Mouse (Mus musculus) liver, embryonic 14.5 days (tissue): Measurements from ENCODE around the gene Itgb3bp. TPM values are rescaled to one million over a fixed set of nuclear protein-coding genes. Genes with fewer than 3 reads are reported as not detected.

Source experiments
- ATAC-seq: fragments of 200-750 bp; cut with Nextera tagmentation; 2 replicates; pipeline ENCODE4 v1.8.0; 2017; ENCODE audit warnings: moderate number of reproducible peaks, mild to moderate bottlenecking, moderate library complexity; ENCODE audit not compliant: insufficient read depth
- DNase-seq, 3 experiments: peaks; one replicate each; pipeline ENCODE4 v3.0.0-alpha.2; 2012 to 2013; ENCODE audit warnings: low read depth in 3 of 3, low spot score in 3 of 3
- H3K27ac ChIP-seq: fragments of 300-500 bp; sonication (generic); 2 replicates; pipeline ENCODE4 v1.5.1; 2014; ENCODE audit warnings: moderate library complexity, mild to moderate bottlenecking, control low read depth, inconsistent platforms
- H3K27me3 ChIP-seq: fragments of 300-500 bp; sonication (generic); 2 replicates; pipeline ENCODE4 v1.6.1; 2014; ENCODE audit warnings: mild to moderate bottlenecking, low read length, moderate library complexity; ENCODE audit not compliant: control insufficient read depth, insufficient read depth
- H3K36me3 ChIP-seq: fragments of 300-500 bp; sonication (generic); replicated peaks from 2 replicates; pipeline ENCODE4 v1.6.1; 2014; ENCODE audit warnings: low read depth; ENCODE audit not compliant: control insufficient read depth, insufficient read depth
- H3K4me1 ChIP-seq, 2 experiments: fragments of 200-500 bp in 1 of 2; fragments of 300-500 bp in 1 of 2; sonication (generic) in 1 of 2; replicated peaks; 2 replicates each; pipeline ENCODE4 v1.6.1; 2012 to 2014; ENCODE audit warnings: antibody characterized with exemption in 1 of 2, inconsistent platforms in 1 of 2, low read length in 1 of 2; ENCODE audit not compliant: control insufficient read depth in 2 of 2, insufficient read depth in 2 of 2
- H3K4me2 ChIP-seq: fragments of 300-500 bp; sonication (generic); 2 replicates; pipeline ENCODE4 v1.6.1; 2014; ENCODE audit warnings: low read depth, mild to moderate bottlenecking, control low read depth, moderate library complexity
- H3K4me3 ChIP-seq, 2 experiments: fragments of 200-500 bp in 1 of 2; fragments of 300-500 bp in 1 of 2; sonication (generic) in 1 of 2; 2 replicates each; pipeline ENCODE4 v1.5.1; 2012 to 2014; ENCODE audit warnings: low read depth in 2 of 2, low read length in 2 of 2, mild to moderate bottlenecking in 2 of 2, control low read depth in 1 of 2, inconsistent platforms in 1 of 2, moderate library complexity in 1 of 2; ENCODE audit not compliant: insufficient read depth in 1 of 2
- H3K9ac ChIP-seq: fragments of 300-500 bp; sonication (generic); replicated peaks from 2 replicates; pipeline ENCODE4 v1.6.1; 2014; ENCODE audit warnings: mild to moderate bottlenecking, control low read depth, moderate library complexity
- H3K9me3 ChIP-seq: fragments of 300-500 bp; sonication (generic); 2 replicates; pipeline ENCODE4 v1.6.1; 2016; ENCODE audit warnings: low read length, mixed read lengths; ENCODE audit not compliant: control insufficient read depth
- CTCF ChIP-seq: IDR thresholded peaks from 2 replicates; pipeline ENCODE4 v1.5.1; 2016; ENCODE audit warnings: antibody characterized with exemption, low read depth, control low read depth
- EP300 ChIP-seq: IDR thresholded peaks from 2 replicates; pipeline ENCODE4 v1.6.1; 2016; ENCODE audit warnings: antibody characterized with exemption, low read depth
- WGBS: fragments of 180-500 bp; shearing (Covaris S2); extraction: QIAGEN DNeasy Blood & Tissue Kit; methylation state at CpG from one replicate; pipeline ENCODE4 v1.1.7; 2014; ENCODE audit not compliant: insufficient replicate concordance; 5-methylcytosine and 5-hydroxymethylcytosine counted together
- polyA plus RNA-seq, 2 experiments: library from polyadenylated mRNA; depleted of rRNA in 1 of 2; stranded (reverse) in 1 of 2; unstranded in 1 of 2; fragments of >200 nt; fragmentation: Nextera tagmentation in 1 of 2; extraction: Ambion mirVana in 1 of 2; gene quantifications; 2 replicates each; pipeline versions ENCODE4 v1.2.1 to v1.2.3; 2012 to 2014

The Itgb3bp gene
- polyA plus RNA-seq, 2 experiments, result 4.6 to 24.8 TPM

GRCm38 (mm10) chr4:99929149-99929612, 432 bp downstream of the Itgb3bp start, which contains the start of gene Pgm1:
Gene Pgm1, plus strand, starts transcription at chr4:99929414.
- Histone ChIP-seq H3K9me3 (no peaks in the 10 kb centered on the region), H3K36me3 (no peaks in the 10 kb centered on the region), H3K27me3 (no peaks in the 10 kb centered on the region), H3K4me2 (peak within 1 kb of the TSS; percentile 69), H3K4me1 (peaks cover 0 to 22% of the 10 kb centered on the region in 2 experiments; a peak in 2 of 4 replicates), H3K9ac (peak within 1 kb of the TSS; percentile 59), H3K4me3 (peak within 1 kb of the TSS; percentile 62 to 67), H3K27ac (peak within 1 kb of the TSS; percentile 56)
- ATAC-seq (peak; percentile 81), DNase-seq (peak in 2 of 3 experiments; percentile 50 to 60)
- TF ChIP-seq EP300 (no peak), CTCF (no peak)
- 2% methylated on average over 23 of the region's 23 CpGs for WGBS

- H3K4me2 ChIP-seq, result peak overlapping the region; percentile 69
- TF ChIP-seq CTCF, result no peak
- TF ChIP-seq EP300, result no peak
- ATAC-seq, result no peak
Measured at GRCm38 (mm10) chr4:99928521-99928920, 1.1 kb downstream of the Itgb3bp start.

GRCm38 (mm10) chr4:99926380-99926779, 3.2 kb downstream of the Itgb3bp start:
- DNase-seq (peak in 2 of 3 experiments; percentile 32 to 57), ATAC-seq (peak; percentile 48)
- Histone ChIP-seq H3K36me3 (no peaks in the 10 kb centered on the region), H3K9me3 (no peaks in the 10 kb centered on the region), H3K4me3 (no peak overlapping the region), H3K4me2 (no peak overlapping the region), H3K27ac (no peak overlapping the region), H3K9ac (no peak overlapping the region), H3K4me1 (peaks cover 0 to 21% of the 10 kb centered on the region in 2 experiments; a peak in 2 of 4 replicates), H3K27me3 (no peaks in the 10 kb centered on the region)
- WGBS, result 41% methylated on average over 4 of the region's 4 CpGs
- TF ChIP-seq EP300 (no peak), CTCF (no peak)

More at GRCm38 (mm10) chr4:99928521-99928920, 1.1 kb downstream of the Itgb3bp start:
- Histone ChIP-seq H3K27me3 (no peaks in the 10 kb centered on the region), H3K4me1 (peaks cover 0 to 22% of the 10 kb centered on the region in 2 experiments; a peak in 2 of 4 replicates), H3K27ac (no peak overlapping the region), H3K9ac (no peak overlapping the region), H3K9me3 (no peaks in the 10 kb centered on the region), H3K36me3 (no peaks in the 10 kb centered on the region), H3K4me3 (no peak overlapping the region)
- DNase-seq, result no peak
- 22% methylated on average over 6 of the region's 6 CpGs for WGBS

- H3K36me3 ChIP-seq, result no peaks in the 10 kb centered on the region
- H3K27ac ChIP-seq, result no peak overlapping the region
- no peak overlapping the region for H3K4me2 ChIP-seq
- no peaks in the 10 kb centered on the region for H3K27me3 ChIP-seq
- H3K4me1 ChIP-seq, result no peaks in the 10 kb centered on the region
- no peak for TF ChIP-seq EP300
- peak; percentile 59; the same call in 1 of the 2 replicates for TF ChIP-seq CTCF
- ATAC-seq (no peak), DNase-seq (peak in 1 of 3 experiments; percentile 9)
- no peak overlapping the region for H3K9ac ChIP-seq
- no peaks in the 10 kb centered on the region for H3K9me3 ChIP-seq
- 54% methylated on average over 4 of the region's 4 CpGs for WGBS
- no peak overlapping the region for H3K4me3 ChIP-seq
Measured at GRCm38 (mm10) chr4:99913894-99914451, 15.6 kb downstream of the Itgb3bp start.

GRCm38 (mm10) chr4:99882405-99882804, 47.2 kb downstream of the Itgb3bp start:
- Histone ChIP-seq H3K4me3 (no peak overlapping the region), H3K27me3 (no peaks in the 10 kb centered on the region), H3K4me2 (no peak overlapping the region), H3K4me1 (no peaks in the 10 kb centered on the region), H3K9ac (no peak overlapping the region), H3K27ac (no peak overlapping the region), H3K9me3 (no peaks in the 10 kb centered on the region), H3K36me3 (no peaks in the 10 kb centered on the region)
- no peak for DNase-seq
- ATAC-seq, result no peak
- no peak for TF ChIP-seq CTCF
- no peak for TF ChIP-seq EP300
